Mouse (Mus musculus) liver, embryonic 13.5 days (tissue): ENCODE measurements at regions not wholly inside any gene's neighbourhood (a gene's known extent, or its start where the extent isn't known, plus 50 kb on each side); places are given as distances from the start of the nearest gene placed in this dataset.

Experiments used
- ATAC-seq: fragments of 200-750 bp; cut with Nextera tagmentation; 2 replicates; pipeline ENCODE4 v1.8.0; 2017; ENCODE audit warnings: low read depth, mild to moderate bottlenecking, moderate number of reproducible peaks, moderate library complexity
- DNase-seq: peaks from one replicate; pipeline ENCODE4 v3.0.0; 2022
- H3K27ac ChIP-seq: fragments of 300-500 bp; sonication (generic); 2 replicates; pipeline ENCODE4 v1.5.1; 2015; ENCODE audit warnings: moderate library complexity, mild to moderate bottlenecking, inconsistent platforms
- H3K27me3 ChIP-seq: fragments of 300-500 bp; sonication (generic); 2 replicates; pipeline ENCODE4 v1.6.1; 2015; ENCODE audit warnings: mild to moderate bottlenecking, inconsistent platforms
- H3K36me3 ChIP-seq: fragments of 300-500 bp; sonication (generic); 2 replicates; pipeline ENCODE4 v1.6.1; 2015; ENCODE audit warnings: mild to moderate bottlenecking, inconsistent platforms
- H3K4me1 ChIP-seq: fragments of 300-500 bp; sonication (generic); replicated peaks from 2 replicates; pipeline ENCODE4 v1.6.1; 2015; ENCODE audit warnings: inconsistent platforms
- H3K4me2 ChIP-seq: fragments of 300-500 bp; sonication (generic); 2 replicates; pipeline ENCODE4 v1.6.1; 2015; ENCODE audit warnings: inconsistent platforms, mild to moderate bottlenecking, moderate library complexity
- H3K4me3 ChIP-seq: fragments of 300-500 bp; sonication (generic); replicated peaks from 2 replicates; pipeline ENCODE4 v1.5.1; 2015; ENCODE audit warnings: mild to moderate bottlenecking, inconsistent platforms
- H3K9ac ChIP-seq: fragments of 300-500 bp; sonication (generic); 2 replicates; pipeline ENCODE4 v1.6.1; 2015; ENCODE audit warnings: mild to moderate bottlenecking, inconsistent platforms
- H3K9me3 ChIP-seq: fragments of 300-500 bp; sonication (generic); replicated peaks from 2 replicates; pipeline ENCODE4 v1.6.1; 2016; ENCODE audit warnings: inconsistent platforms
- WGBS: fragments of 180-500 bp; shearing (Covaris S2); methylation state at CpG from one replicate; pipeline ENCODE4 v1.1.7; 2015; ENCODE audit not compliant: insufficient replicate concordance; 5-methylcytosine and 5-hydroxymethylcytosine counted together

DNA sequence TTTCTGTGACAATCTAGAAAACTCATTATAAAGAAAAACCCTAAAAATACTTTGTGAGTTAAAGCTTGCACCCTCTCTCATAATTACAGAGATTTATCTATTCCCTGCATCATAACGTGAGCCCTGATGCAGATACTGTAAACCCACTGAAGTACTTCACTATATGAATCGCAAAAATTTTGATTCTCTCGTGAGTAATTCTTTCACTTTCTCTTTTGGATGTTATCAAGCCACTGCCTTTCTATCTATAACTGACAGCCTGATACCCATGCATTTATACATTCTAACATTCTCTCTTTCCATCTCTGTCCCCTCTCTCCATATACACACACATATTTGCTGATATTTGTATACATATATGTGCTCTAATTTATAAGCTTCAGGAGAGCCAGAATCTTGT lies 264.1 kb upstream of the Gm765 start:
- no peak overlapping the region for H3K9ac ChIP-seq
- H3K4me1 ChIP-seq, result 0 out of 2 replicates have a peak, but pooled peaks cover 6% of the 10 kb centered on the region
- H3K9me3 ChIP-seq, result no peaks in the 10 kb centered on the region
- ATAC-seq (no peak), DNase-seq (no peak)
- H3K27me3 ChIP-seq, result no peaks in the 10 kb centered on the region
- no peak overlapping the region for H3K4me2 ChIP-seq
- H3K36me3 ChIP-seq, result no peaks in the 10 kb centered on the region
- WGBS, result 55% methylated on average over 3 of the region's 3 CpGs
- H3K4me3 ChIP-seq, result no peak overlapping the region
- no peak overlapping the region for H3K27ac ChIP-seq

DNA sequence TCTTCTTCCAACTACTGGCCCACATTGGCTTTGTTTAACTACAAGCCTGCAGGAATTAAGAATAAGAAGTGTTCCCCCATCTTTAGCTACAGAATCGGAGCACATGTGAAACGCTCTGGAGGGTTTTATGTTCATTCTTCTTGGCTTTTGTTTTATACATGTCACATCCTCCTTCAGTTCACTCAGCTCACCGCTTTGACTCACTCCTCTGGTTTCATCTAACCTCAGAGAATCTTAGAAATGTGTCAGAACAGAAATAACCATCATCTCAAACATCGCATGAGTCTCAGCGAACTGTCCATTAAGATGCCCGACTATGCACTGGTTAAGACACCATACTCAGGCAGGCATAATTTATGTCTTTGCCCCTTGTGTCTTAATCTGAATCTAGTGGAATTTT lies 255.1 kb upstream of the Gm765 start:
- H3K9ac ChIP-seq, result no peak overlapping the region
- H3K36me3 ChIP-seq, result no peaks in the 10 kb centered on the region
- 69% methylated on average over 6 of the region's 6 CpGs for WGBS
- no peak overlapping the region for H3K27ac ChIP-seq
- ATAC-seq (no peak), DNase-seq (no peak)
- no peak overlapping the region for H3K4me2 ChIP-seq
- H3K4me1 ChIP-seq, result no peaks in the 10 kb centered on the region
- H3K9me3 ChIP-seq, result no peaks in the 10 kb centered on the region
- H3K27me3 ChIP-seq, result no peaks in the 10 kb centered on the region
- no peak overlapping the region for H3K4me3 ChIP-seq

DNA sequence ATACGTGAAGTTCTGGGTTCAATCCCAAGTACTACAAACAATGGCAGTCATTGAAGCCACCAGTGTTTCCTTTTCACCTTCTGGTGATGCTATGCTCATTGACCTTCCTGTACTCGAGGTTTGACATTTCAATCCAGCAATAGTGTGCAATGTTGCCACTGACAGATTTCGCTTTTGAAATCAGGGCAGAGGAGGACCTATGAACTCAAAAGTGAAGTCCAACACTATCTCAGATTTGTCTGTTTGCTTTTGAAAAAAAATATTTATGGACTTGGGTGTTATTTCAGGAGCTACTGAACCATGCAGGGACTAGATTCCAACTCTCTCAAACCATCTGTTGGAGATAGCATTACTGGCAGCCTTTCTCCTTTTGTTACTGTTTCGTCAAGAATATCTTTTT lies 248.4 kb upstream of the Gm765 start:
- H3K27ac ChIP-seq, result no peak overlapping the region
- H3K4me2 ChIP-seq, result no peak overlapping the region
- no peak overlapping the region for H3K9ac ChIP-seq
- H3K36me3 ChIP-seq, result no peaks in the 10 kb centered on the region
- no peak overlapping the region for H3K4me3 ChIP-seq
- no peaks in the 10 kb centered on the region for H3K27me3 ChIP-seq
- no peaks in the 10 kb centered on the region for H3K4me1 ChIP-seq
- no peaks in the 10 kb centered on the region for H3K9me3 ChIP-seq
- ATAC-seq (no peak), DNase-seq (no peak)
- 54% methylated on average over 4 of the region's 4 CpGs for WGBS

DNA sequence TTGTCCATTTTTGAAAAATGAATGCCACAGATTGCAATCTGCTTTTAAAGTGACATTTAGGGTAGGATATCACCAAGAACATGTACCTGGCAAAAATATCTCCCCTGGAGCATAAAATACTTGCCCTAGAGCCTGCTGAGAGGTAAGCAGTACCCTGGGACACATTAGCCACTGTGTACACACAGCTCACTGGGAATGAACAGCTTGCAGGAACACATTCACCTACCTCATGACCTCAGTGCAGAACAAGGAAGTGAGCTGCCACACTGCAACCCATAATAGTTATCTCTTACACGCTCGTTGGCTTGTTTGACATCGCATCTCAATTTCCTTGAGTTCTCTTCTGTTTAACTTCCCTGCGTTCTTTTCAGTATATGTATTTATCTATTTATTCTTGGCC lies 246.4 kb upstream of the Gm765 start:
- Histone ChIP-seq H3K9me3 (no peaks in the 10 kb centered on the region), H3K9ac (no peak overlapping the region), H3K36me3 (no peaks in the 10 kb centered on the region), H3K4me1 (no peaks in the 10 kb centered on the region), H3K4me2 (no peak overlapping the region), H3K4me3 (no peak overlapping the region), H3K27me3 (no peaks in the 10 kb centered on the region), H3K27ac (no peak overlapping the region)
- DNase-seq (no peak), ATAC-seq (peak; percentile 69)
- 31% methylated on average over 4 of the region's 4 CpGs for WGBS

DNA sequence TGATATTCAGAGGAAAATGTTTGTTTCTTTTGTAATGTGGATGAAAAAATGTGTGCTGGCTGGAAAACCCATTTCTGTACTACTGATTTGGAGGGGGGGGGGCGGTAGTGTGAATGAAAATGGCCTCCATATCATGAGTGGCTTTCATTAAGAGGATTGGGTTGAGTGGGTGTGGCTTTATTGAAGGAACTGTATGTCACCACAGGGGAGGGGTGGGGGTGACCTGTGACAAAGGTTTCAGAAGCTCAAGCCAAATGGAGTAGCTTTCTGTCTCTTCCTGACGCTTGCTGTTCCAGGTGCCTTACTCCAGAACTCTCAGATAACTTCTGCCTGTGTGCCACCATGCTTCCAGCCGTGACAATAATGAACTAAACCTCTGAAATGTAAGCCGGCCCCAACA lies 242.0 kb upstream of the Gm765 start:
- no peak overlapping the region for H3K27ac ChIP-seq
- no peak overlapping the region for H3K4me3 ChIP-seq
- no peaks in the 10 kb centered on the region for H3K27me3 ChIP-seq
- H3K36me3 ChIP-seq, result no peaks in the 10 kb centered on the region
- H3K4me1 ChIP-seq, result no peaks in the 10 kb centered on the region
- no peak for ATAC-seq
- H3K9me3 ChIP-seq, result no peaks in the 10 kb centered on the region
- WGBS, result 68% methylated on average over 4 of the region's 4 CpGs
- DNase-seq, result no peak
- no peak overlapping the region for H3K9ac ChIP-seq
- no peak overlapping the region for H3K4me2 ChIP-seq

DNA sequence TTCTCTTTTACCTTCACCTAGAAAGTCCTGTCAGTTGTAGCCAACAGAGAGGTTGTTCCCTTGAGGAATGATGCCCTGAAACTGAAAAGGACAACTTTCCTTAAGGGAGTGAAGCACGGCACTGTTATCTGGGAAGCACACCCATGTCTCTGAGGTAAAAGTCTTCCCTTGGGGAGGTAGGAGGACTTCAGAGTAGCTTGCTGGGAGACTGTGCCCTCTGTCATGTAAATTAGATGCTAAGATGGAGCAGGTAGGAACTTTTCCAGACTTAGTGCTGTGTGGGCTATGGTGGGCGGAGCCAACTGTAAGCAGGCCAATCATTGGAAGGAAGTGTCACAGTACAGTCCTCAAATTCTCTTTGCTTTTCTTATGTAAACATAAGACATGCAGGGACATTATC lies 240.3 kb upstream of the Gm765 start:
- Histone ChIP-seq H3K4me2 (no peak overlapping the region), H3K27ac (no peak overlapping the region), H3K4me3 (no peak overlapping the region), H3K36me3 (no peaks in the 10 kb centered on the region), H3K4me1 (no peaks in the 10 kb centered on the region), H3K27me3 (no peaks in the 10 kb centered on the region), H3K9me3 (no peaks in the 10 kb centered on the region), H3K9ac (no peak overlapping the region)
- ATAC-seq (no peak), DNase-seq (no peak)
- WGBS, result 75% methylated on average over 2 of the region's 2 CpGs

DNA sequence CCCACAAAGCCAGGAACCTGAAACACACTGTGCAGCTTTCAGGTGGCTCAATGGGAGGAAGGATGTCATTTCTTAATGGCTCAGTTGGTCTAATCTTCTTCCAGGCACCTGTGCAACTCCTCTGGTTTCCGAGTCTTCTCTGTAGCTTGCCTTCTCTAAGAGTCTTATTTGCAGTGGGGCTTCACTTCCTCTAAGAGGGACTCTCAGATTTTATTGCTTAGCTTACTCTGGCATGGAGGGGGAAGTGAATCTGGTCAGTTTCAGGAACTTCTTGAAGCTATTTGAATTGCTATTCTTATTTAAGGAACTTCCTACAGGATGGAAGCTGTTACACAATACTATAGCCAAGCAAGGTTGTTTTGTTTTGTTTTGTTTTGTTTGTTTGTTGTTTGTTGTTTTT lies 232.7 kb upstream of the Gm765 start:
- no peak overlapping the region for H3K27ac ChIP-seq
- H3K9me3 ChIP-seq, result no peaks in the 10 kb centered on the region
- no peaks in the 10 kb centered on the region for H3K27me3 ChIP-seq
- H3K4me2 ChIP-seq, result no peak overlapping the region
- no peak for DNase-seq
- no peaks in the 10 kb centered on the region for H3K4me1 ChIP-seq
- WGBS, result 42% methylated on average over 1 of the region's 1 CpGs
- no peak overlapping the region for H3K9ac ChIP-seq
- H3K36me3 ChIP-seq, result no peaks in the 10 kb centered on the region
- no peak overlapping the region for H3K4me3 ChIP-seq
- ATAC-seq, result no peak

DNA sequence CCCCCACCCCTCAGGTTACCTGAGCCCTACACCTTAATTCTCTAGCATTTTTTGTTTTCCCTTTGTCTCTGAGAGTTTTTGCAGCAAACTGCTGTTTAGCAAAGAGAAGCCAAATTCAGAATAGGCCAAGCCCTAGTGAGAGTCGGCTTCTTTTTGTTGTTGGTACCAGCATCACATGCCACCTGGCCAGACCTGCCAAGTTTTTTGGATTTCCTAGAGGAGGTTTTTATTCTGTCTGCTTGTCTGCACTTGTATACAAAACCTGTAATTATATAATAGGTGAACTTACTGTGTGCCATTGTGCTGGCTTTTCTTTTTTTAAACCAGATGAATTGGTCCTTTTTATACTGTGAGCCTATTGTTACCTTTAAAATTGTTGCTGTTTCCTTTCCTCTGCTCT lies 213.1 kb upstream of the Gm765 start:
- no peak overlapping the region for H3K27ac ChIP-seq
- no peak overlapping the region for H3K9ac ChIP-seq
- H3K27me3 ChIP-seq, result no peaks in the 10 kb centered on the region
- 76% methylated on average over 1 of the region's 1 CpGs for WGBS
- DNase-seq (no peak), ATAC-seq (no peak)
- no peak overlapping the region for H3K4me2 ChIP-seq
- no peaks in the 10 kb centered on the region for H3K9me3 ChIP-seq
- H3K4me1 ChIP-seq, result no peaks in the 10 kb centered on the region
- H3K36me3 ChIP-seq, result no peaks in the 10 kb centered on the region
- H3K4me3 ChIP-seq, result no peak overlapping the region

DNA sequence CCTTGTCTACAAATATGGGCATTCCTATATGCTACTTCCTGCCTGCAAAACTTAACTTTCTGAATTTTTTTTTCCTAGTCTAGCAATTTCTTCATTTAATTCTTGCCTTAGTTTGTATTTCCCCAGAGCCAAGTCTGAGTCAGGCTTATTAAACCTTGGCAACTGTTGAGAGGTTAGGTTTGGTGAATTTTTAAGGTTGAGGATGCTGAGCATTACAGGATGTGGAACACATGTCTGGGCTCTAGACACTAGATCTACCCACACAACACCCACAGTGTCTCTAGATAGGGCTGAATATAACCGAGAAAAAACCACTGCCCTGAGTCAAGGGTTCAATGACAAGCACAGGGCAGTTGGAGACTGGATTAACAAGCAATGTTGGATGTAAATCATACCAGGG lies 211.4 kb upstream of the Gm765 start:
- no peaks in the 10 kb centered on the region for H3K4me1 ChIP-seq
- no peak overlapping the region for H3K4me3 ChIP-seq
- no peaks in the 10 kb centered on the region for H3K27me3 ChIP-seq
- no peaks in the 10 kb centered on the region for H3K9me3 ChIP-seq
- no peaks in the 10 kb centered on the region for H3K36me3 ChIP-seq
- no peak overlapping the region for H3K27ac ChIP-seq
- ATAC-seq (no peak), DNase-seq (no peak)
- no peak overlapping the region for H3K4me2 ChIP-seq
- 27% methylated on average over 1 of the region's 1 CpGs for WGBS
- H3K9ac ChIP-seq, result no peak overlapping the region

DNA sequence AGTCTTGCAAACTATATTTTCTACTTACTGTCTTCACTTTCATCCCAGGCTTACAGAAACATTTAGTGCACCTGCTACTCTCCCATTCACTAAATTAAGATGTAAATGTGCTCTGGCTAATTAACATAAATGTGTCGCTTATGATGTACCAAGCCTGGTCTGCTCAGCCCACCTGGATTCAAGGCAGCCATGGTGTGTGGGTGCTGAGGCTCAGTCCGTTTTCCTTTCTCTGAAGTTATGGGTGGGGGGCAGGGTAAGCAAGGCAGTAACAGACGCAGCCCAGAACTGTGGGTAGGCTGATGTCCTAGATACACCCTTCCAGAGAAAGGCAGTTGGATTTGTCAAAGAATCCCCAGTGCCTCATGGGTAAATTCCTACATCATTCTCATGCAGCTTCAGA lies 209.2 kb upstream of the Gm765 start:
- Histone ChIP-seq H3K36me3 (no peaks in the 10 kb centered on the region), H3K4me3 (no peak overlapping the region), H3K27me3 (no peaks in the 10 kb centered on the region), H3K27ac (no peak overlapping the region), H3K9ac (no peak overlapping the region), H3K9me3 (no peaks in the 10 kb centered on the region), H3K4me1 (no peaks in the 10 kb centered on the region), H3K4me2 (no peak overlapping the region)
- no peak for DNase-seq
- WGBS, result 66% methylated on average over 3 of the region's 3 CpGs
- no peak for ATAC-seq

DNA sequence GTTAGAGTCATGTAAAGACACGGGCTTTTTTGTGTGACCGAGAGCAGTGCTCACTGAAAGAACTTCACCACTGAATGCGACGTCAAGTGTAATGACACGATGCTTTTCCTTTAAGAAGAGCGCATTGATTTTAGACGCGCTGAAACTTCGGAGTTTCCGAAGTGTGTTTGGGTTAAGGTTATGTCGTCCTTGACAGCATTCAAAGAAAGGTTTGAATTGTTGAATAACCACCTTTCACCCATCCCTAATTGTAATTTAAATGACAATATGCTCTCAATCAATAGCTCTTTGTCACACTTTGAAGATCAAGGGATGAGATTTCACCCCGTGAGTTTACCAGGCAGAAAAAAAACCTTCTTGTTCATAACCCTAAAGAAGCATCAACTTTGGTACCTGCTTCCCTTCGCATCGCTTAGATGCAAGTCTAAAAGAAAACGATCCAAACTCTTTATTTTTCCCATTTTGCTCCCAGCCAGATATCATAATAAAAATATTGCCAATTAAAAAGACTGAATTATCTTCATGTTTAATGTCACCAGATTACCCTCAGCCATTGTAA lies 184.4 kb upstream of the Gm765 start:
- ATAC-seq, result no peak
- no peaks in the 10 kb centered on the region for H3K36me3 ChIP-seq
- no peaks in the 10 kb centered on the region for H3K9me3 ChIP-seq
- no peak overlapping the region for H3K27ac ChIP-seq
- H3K4me1 ChIP-seq, result no peaks in the 10 kb centered on the region
- H3K4me2 ChIP-seq, result no peak overlapping the region
- no peak overlapping the region for H3K9ac ChIP-seq
- no peak overlapping the region for H3K4me3 ChIP-seq
- no peak for DNase-seq
- WGBS, result 68% methylated on average over 15 of the region's 15 CpGs
- H3K27me3 ChIP-seq, result no peaks in the 10 kb centered on the region

DNA sequence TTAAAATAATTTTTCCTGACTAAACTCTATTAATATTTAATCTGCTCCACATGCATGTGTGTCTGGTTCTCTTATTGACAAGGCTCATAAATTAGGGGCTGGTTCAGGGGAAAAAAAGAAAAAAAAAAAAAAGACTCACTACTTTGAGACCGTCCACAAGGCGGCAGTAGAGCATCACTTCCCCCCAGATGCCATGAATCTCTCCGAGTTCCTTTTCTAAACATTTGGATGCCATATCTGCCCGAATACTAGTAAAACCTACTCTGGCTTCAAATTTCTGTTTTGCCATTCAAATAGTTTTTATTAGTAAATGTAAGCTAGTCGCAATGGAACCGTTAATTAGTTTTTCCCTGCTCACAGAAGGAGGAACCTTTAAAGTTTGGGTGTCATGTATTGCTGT lies 182.7 kb upstream of the Gm765 start:
- WGBS, result 9% methylated on average over 6 of the region's 6 CpGs
- H3K27ac ChIP-seq, result no peak overlapping the region
- no peak overlapping the region for H3K9ac ChIP-seq
- no peaks in the 10 kb centered on the region for H3K4me1 ChIP-seq
- ATAC-seq (no peak), DNase-seq (peak; percentile 12)
- no peak overlapping the region for H3K4me2 ChIP-seq
- H3K36me3 ChIP-seq, result no peaks in the 10 kb centered on the region
- H3K27me3 ChIP-seq, result no peaks in the 10 kb centered on the region
- H3K9me3 ChIP-seq, result no peaks in the 10 kb centered on the region
- no peak overlapping the region for H3K4me3 ChIP-seq
